Mouse (Mus musculus) bone marrow, adult 2 months (tissue): Measurements from ENCODE around the gene Lrrc19.

Source experiments
- CTCF ChIP-seq: fragments of 200-500 bp; IDR thresholded peaks from 2 replicates; pipeline ENCODE4 v1.5.1; 2011; ENCODE audit warnings: low read length, control low read depth; ENCODE audit not compliant: control insufficient read depth, insufficient read depth
- POLR2A ChIP-seq: fragments of 200-500 bp; IDR thresholded peaks from 2 replicates; pipeline ENCODE4 v1.6.1; 2011; ENCODE audit warnings: low read depth, mild to moderate bottlenecking, control low read depth, low read length, borderline replicate concordance; ENCODE audit not compliant: control insufficient read depth

GRCm38 (mm10) chr4:94604452-94605019, 45.4 kb downstream of the Lrrc19 start:
- no peak for TF ChIP-seq CTCF
- TF ChIP-seq POLR2A = no peak
